Mouse (Mus musculus) ES-Bruce4 (cell line): ENCODE results near the gene Ino80d.

Source experiments
- CTCF ChIP-seq: IDR thresholded peaks from one replicate; pipeline ENCODE4 v1.8.1; 2011; ENCODE audit warnings: low read depth, low read length
- POLR2A ChIP-seq: IDR thresholded peaks from one replicate; pipeline ENCODE4 v1.8.1; 2011; ENCODE audit warnings: low read length; ENCODE audit not compliant: insufficient read depth

GRCm38 (mm10) chr1:63130883-63131282, 16.4 kb upstream of the Ino80d start:
- TF ChIP-seq CTCF (no peak), POLR2A (no peak)
